Mouse (Mus musculus) intestine, embryonic 16.5 days (tissue): ENCODE results near the gene Fbxo24. TPM values are rescaled to one million over a fixed set of nuclear protein-coding genes. Genes with fewer than 3 reads are reported as not detected.

ENCODE experiments used
- ATAC-seq: fragments of 200-750 bp; cut with Nextera tagmentation; 2 replicates; pipeline ENCODE4 v1.8.0; 2017; ENCODE audit warnings: moderate TSS enrichment, moderate library complexity
- H3K27ac ChIP-seq: fragments of 300-500 bp; sonication (generic); 2 replicates; pipeline ENCODE4 v1.5.1; 2014; ENCODE audit warnings: mild to moderate bottlenecking, low read length
- H3K27me3 ChIP-seq: fragments of 300-500 bp; sonication (generic); replicated peaks from 2 replicates; pipeline ENCODE4 v1.6.1; 2014; ENCODE audit warnings: low read length, control low read depth, mixed read lengths; ENCODE audit not compliant: control insufficient read depth, insufficient read depth
- H3K36me3 ChIP-seq: fragments of 300-500 bp; sonication (generic); 2 replicates; pipeline ENCODE4 v1.6.1; 2014; ENCODE audit warnings: low read length, control low read depth; ENCODE audit not compliant: control insufficient read depth, insufficient read depth
- H3K4me1 ChIP-seq: fragments of 300-500 bp; sonication (generic); 2 replicates; pipeline ENCODE4 v1.6.1; 2014; ENCODE audit warnings: low read length, control low read depth, mixed read lengths; ENCODE audit not compliant: control insufficient read depth, insufficient read depth
- H3K4me2 ChIP-seq: fragments of 300-500 bp; sonication (generic); 2 replicates; pipeline ENCODE4 v1.6.1; 2014; ENCODE audit warnings: low read depth, low read length, control low read depth
- H3K4me3 ChIP-seq: fragments of 300-500 bp; sonication (generic); 2 replicates; pipeline ENCODE4 v1.5.1; 2014; ENCODE audit warnings: mild to moderate bottlenecking, low read length
- H3K9ac ChIP-seq: fragments of 300-500 bp; sonication (generic); 2 replicates; pipeline ENCODE4 v1.6.1; 2014; ENCODE audit warnings: low read depth, low read length
- H3K9me3 ChIP-seq: fragments of 300-500 bp; sonication (generic); 2 replicates; pipeline ENCODE4 v1.6.1; 2016; ENCODE audit warnings: low read length, control low read depth; ENCODE audit not compliant: control insufficient read depth
- WGBS: fragments of 180-500 bp; shearing (Covaris S2); extraction: QIAGEN DNeasy Blood & Tissue Kit; methylation state at CpG from one replicate; pipeline ENCODE4 v1.1.7; 2014; 5-methylcytosine and 5-hydroxymethylcytosine counted together
- polyA plus RNA-seq: library from polyadenylated mRNA; unstranded; fragments of >200 nt; fragmentation: Nextera tagmentation; extraction: Ambion mirVana; gene quantifications from 2 replicates; pipeline ENCODE4 v1.2.1, GENCODE M21; 2015

Gene Fbxo24
- polyA plus RNA-seq, 1 experiment from 2014 or later = 0.26 TPM

GRCm38 (mm10) chr5:137599600-137599999 lies 29.2 kb downstream of the Fbxo24 start:
- Histone ChIP-seq H3K4me3 (peak overlapping the region; percentile 83), H3K9ac (peak overlapping the region; percentile 90), H3K27ac (no peak overlapping the region), H3K4me2 (peak overlapping the region; percentile 97), H3K36me3 (no peaks in the 10 kb centered on the region), H3K27me3 (no peaks in the 10 kb centered on the region), H3K9me3 (no peaks in the 10 kb centered on the region), H3K4me1 (peaks cover 22% of the 10 kb centered on the region)
- WGBS = 70% methylated on average over 9 of the region's 9 CpGs
- no peak for ATAC-seq

GRCm38 (mm10) chr5:137598100-137598826 lies 30.5 kb downstream of the Fbxo24 start:
- Histone ChIP-seq H3K4me2 (no peak overlapping the region), H3K9ac (no peak overlapping the region), H3K36me3 (no peaks in the 10 kb centered on the region), H3K4me3 (no peak overlapping the region), H3K27ac (no peak overlapping the region), H3K9me3 (no peaks in the 10 kb centered on the region), H3K4me1 (peaks cover 22% of the 10 kb centered on the region), H3K27me3 (no peaks in the 10 kb centered on the region)
- WGBS = 76% methylated on average over 2 of the region's 2 CpGs
- no peak for ATAC-seq

DNA sequence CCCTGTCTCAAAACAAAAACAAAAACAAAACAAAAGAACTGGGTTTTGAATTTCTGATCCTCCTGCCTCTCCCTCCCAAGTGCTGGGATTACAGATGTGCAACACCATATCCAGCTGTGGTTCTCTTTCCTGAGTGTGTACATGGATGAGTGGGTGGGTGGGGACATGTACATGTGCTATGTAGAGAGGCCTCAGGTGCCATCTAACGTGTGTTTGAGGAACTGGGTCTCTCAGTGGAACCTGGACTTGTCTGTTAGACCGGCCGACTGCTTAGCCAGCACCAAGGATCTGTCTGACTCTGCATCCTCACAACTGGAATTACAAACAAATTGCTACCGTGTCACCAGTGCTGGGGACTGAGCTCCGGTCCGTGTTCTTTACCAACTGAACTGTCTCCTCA lies 31.2 kb downstream of the Fbxo24 start:
- H3K9ac ChIP-seq = no peak overlapping the region
- no peak overlapping the region for H3K27ac ChIP-seq
- H3K36me3 ChIP-seq = no peaks in the 10 kb centered on the region
- ATAC-seq = no peak
- no peaks in the 10 kb centered on the region for H3K27me3 ChIP-seq
- H3K4me2 ChIP-seq = no peak overlapping the region
- H3K4me1 ChIP-seq = peaks cover 16% of the 10 kb centered on the region
- 94% methylated on average over 6 of the region's 6 CpGs for WGBS
- H3K9me3 ChIP-seq = no peaks in the 10 kb centered on the region
- no peak overlapping the region for H3K4me3 ChIP-seq

- Histone ChIP-seq H3K4me1 (peaks cover 12% of the 10 kb centered on the region), H3K4me2 (peak overlapping the region; percentile 45; the same call in 1 of the 2 replicates), H3K27ac (peak overlapping the region; percentile 13; the same call in 1 of the 2 replicates), H3K9ac (peak overlapping the region; percentile 48; the same call in 1 of the 2 replicates), H3K9me3 (no peaks in the 10 kb centered on the region), H3K36me3 (no peaks in the 10 kb centered on the region), H3K4me3 (peak overlapping the region; percentile 20; the same call in 1 of the 2 replicates), H3K27me3 (no peaks in the 10 kb centered on the region)
- WGBS = 30% methylated on average over 28 of the region's 30 CpGs
- no peak for ATAC-seq
These were observed 32.1 kb downstream of the Fbxo24 start for GRCm38 (mm10) chr5:137596601-137597261.

DNA sequence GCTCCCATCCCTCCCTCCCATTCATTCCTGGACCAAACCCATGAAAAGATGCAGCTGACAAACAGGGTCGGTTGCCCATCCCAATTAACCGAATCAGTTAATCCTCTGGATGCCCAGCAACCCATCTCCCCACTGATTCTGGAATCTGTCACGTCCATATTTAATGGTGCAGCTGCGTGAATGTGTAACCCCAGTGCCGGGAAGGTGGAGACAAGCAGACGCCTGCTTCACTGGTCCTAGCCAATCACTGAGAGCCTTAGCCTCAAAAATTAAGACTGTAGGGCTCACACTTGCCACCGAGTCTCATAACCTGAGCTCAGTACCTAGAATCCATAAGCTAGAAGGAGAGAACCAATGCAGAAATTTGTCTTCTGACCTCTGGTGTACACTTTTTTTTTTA lies 32.9 kb downstream of the Fbxo24 start:
- H3K9me3 ChIP-seq = no peaks in the 10 kb centered on the region
- H3K27me3 ChIP-seq = no peaks in the 10 kb centered on the region
- no peak for ATAC-seq
- H3K36me3 ChIP-seq = no peaks in the 10 kb centered on the region
- H3K27ac ChIP-seq = no peak overlapping the region
- no peak overlapping the region for H3K4me3 ChIP-seq
- H3K4me1 ChIP-seq = peaks cover 12% of the 10 kb centered on the region
- no peak overlapping the region for H3K4me2 ChIP-seq
- WGBS = 74% methylated on average over 7 of the region's 7 CpGs
- H3K9ac ChIP-seq = no peak overlapping the region

DNA sequence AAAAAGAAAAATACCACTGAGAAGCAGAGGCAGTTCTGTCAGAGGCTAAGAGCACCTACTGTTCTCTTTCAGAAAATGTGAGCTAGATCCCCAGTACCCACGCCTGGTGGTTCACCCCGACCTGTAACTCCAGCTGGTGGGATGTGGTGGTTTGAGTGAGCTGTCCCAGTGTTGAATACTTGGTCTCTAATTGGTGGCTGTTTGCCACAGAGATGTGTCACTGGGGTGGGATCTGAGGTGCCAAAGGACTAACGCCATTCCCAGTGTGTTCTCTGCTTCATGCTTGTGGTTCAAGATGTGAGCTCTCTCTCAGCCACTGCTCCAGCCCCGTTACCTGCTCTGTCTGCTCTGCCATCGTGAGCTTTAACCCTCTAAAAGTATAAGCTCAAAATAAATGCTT lies 38.3 kb downstream of the Fbxo24 start:
- Histone ChIP-seq H3K36me3 (no peaks in the 10 kb centered on the region), H3K4me2 (no peak overlapping the region), H3K4me3 (no peak overlapping the region), H3K27me3 (no peaks in the 10 kb centered on the region), H3K4me1 (no peaks in the 10 kb centered on the region), H3K9me3 (no peaks in the 10 kb centered on the region; the same call in 1 of the 2 replicates), H3K27ac (no peak overlapping the region), H3K9ac (no peak overlapping the region)
- 71% methylated on average over 5 of the region's 5 CpGs for WGBS
- ATAC-seq = no peak

DNA sequence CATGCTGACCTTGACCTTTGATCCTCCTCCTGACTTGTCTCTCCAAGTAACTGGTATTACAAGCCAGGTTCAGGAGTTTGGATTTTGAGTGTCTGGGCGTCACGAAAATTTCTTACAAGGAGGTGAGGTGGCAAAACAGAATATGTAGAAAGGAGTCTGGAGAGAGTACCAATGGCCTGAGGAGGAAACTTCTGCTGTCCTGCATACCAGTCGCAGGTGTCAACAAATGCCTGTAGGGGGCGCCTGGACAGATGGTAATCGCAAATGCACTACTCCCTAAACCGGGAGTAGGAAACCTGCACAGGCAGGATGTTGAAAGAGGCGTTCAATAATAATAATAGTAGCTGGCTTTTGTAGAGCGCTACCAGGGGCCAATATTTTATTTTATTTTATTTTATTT lies 43.8 kb downstream of the Fbxo24 start:
- peaks cover 7% of the 10 kb centered on the region; the same call in 1 of the 2 replicates for H3K27me3 ChIP-seq
- WGBS = 34% methylated on average over 8 of the region's 8 CpGs
- H3K27ac ChIP-seq = no peak overlapping the region
- no peak for ATAC-seq
- H3K9ac ChIP-seq = no peak overlapping the region
- no peaks in the 10 kb centered on the region for H3K36me3 ChIP-seq
- no peak overlapping the region for H3K4me2 ChIP-seq
- no peaks in the 10 kb centered on the region; the same call in 1 of the 2 replicates for H3K9me3 ChIP-seq
- no peak overlapping the region for H3K4me3 ChIP-seq
- peaks cover 8% of the 10 kb centered on the region; the same call in 1 of the 2 replicates for H3K4me1 ChIP-seq

GRCm38 (mm10) chr5:137583670-137584169 lies 45.1 kb downstream of the Fbxo24 start:
- Histone ChIP-seq H3K4me3 (peak overlapping the region; percentile 47), H3K9me3 (no peaks in the 10 kb centered on the region; the same call in 1 of the 2 replicates), H3K36me3 (no peaks in the 10 kb centered on the region), H3K9ac (peak overlapping the region; percentile 64), H3K4me2 (peak overlapping the region; percentile 60), H3K4me1 (peaks cover 8% of the 10 kb centered on the region; the same call in 1 of the 2 replicates), H3K27me3 (peaks cover 7% of the 10 kb centered on the region; the same call in 1 of the 2 replicates), H3K27ac (no peak overlapping the region)
- peak; percentile 65; the same call in 1 of the 2 replicates for ATAC-seq
- 14% methylated on average over 27 of the region's 27 CpGs for WGBS

- Histone ChIP-seq H3K36me3 (no peaks in the 10 kb centered on the region), H3K4me3 (no peak overlapping the region), H3K27me3 (peaks cover 7% of the 10 kb centered on the region; the same call in 1 of the 2 replicates), H3K9ac (no peak overlapping the region), H3K4me2 (no peak overlapping the region), H3K9me3 (no peaks in the 10 kb centered on the region; the same call in 1 of the 2 replicates), H3K4me1 (peaks cover 8% of the 10 kb centered on the region; the same call in 1 of the 2 replicates), H3K27ac (no peak overlapping the region)
- 33% methylated on average over 8 of the region's 8 CpGs for WGBS
- ATAC-seq = no peak
These were observed 46.1 kb downstream of the Fbxo24 start for GRCm38 (mm10) chr5:137582702-137583101.
